Mouse (Mus musculus) testis, adult 2 months (tissue): ENCODE results near the gene Cd96.
"Not testable (repeated sequence)": the region's sequence is repeated elsewhere in the genome, so short reads cannot be mapped to it uniquely, and the experiment has no call there.

ENCODE experiments used
- CTCF ChIP-seq: fragments of 200-500 bp; IDR thresholded peaks from 2 replicates; pipeline ENCODE4 v1.5.1; 2012; ENCODE audit warnings: low read depth, mild to moderate bottlenecking, inconsistent platforms, low read length, moderate library complexity; ENCODE audit not compliant: control insufficient read depth, insufficient read depth, insufficient replicate concordance
- POLR2A ChIP-seq: fragments of 200-500 bp; IDR thresholded peaks from 2 replicates; pipeline ENCODE4 v1.6.1; 2012; ENCODE audit warnings: low read depth, mild to moderate bottlenecking, inconsistent platforms, low read length, moderate library complexity; ENCODE audit not compliant: control insufficient read depth

GRCm38 (mm10) chr16:46154832-46155231, 34.8 kb upstream of the Cd96 start, which contains the start of gene Gm4737:
- TF ChIP-seq CTCF, POLR2A: not testable (repeated sequence)
